Mouse (Mus musculus): ENCODE data around the gene Flt1. TPM values are rescaled to one million over a fixed set of nuclear protein-coding genes. Genes with fewer than 3 reads are reported as not detected.

Gene Flt1
- total RNA-seq (2022): 10 to 100 TPM; 32.9 to 40.4 (median 35.7) TPM

DNA sequence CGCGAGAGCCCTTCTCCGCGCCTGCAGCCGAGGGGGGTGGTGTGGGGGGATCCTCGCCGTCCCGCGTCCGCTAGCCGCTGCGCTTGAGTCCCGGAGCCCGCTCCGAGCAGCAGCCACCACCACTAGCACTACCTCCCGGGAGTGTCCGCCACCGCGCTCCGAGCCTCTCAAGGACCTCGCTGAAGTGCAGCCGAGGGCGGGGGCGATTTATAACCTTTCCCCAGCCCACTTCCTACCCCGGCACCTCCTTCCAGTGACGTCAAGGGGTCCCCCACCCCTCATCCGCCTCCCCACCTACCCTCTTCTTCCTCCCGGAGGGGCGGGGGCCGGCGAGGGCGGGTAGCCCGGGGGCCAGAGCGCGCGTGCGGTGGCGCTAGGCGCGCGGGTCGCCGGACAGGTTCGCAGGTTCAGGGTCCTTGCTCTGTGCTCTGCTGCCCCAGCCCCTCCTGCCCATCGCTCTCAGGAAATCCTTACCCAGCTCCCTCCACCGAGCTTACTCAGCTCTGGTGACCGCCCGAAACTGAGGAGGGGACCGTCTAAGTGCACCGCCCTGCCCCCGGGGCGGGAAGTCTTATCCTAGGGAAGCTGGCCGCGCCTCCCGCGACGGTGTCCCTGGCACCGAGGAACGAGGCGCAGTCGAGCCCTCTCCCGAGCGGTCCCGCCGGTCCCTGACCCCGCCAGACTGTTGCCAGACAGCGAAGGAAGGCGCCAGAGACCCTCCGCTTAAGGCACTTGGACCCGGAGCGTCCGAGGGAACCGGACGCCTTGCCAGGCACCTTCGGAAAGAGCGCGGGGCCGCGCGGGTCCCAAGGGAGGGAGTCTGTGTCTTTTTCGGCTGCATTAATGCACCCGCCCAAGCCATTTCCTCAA, at the start of gene Flt1:
TSS of gene Flt1 (minus strand) at position 181 of the 870 bp plus-strand sequence.
- no peak for DNase-seq (ENCODE audit: low spot score in 2 of 2)

DNA sequence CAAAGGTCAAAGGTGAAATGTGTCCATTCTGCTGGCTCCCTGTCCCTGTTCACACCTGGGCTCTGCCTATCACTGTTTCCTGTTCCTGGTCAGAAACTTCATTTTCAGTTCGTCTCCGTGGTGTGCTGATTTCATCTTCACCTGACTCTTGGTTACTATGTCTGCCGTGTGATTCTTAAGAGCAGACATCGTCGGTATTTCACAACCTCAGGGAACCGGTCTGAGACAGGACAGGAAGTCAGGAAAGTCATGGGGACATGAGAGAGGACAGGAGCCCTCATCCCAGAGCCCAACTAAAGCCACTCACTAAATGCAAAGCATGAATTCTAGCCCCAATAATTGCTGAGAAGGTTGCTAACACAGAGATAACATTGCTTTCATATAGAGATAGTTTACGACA, 49.4 kb upstream of the Flt1 start:
- no peak for DNase-seq (ENCODE audit: low spot score in 2 of 2)

DNA sequence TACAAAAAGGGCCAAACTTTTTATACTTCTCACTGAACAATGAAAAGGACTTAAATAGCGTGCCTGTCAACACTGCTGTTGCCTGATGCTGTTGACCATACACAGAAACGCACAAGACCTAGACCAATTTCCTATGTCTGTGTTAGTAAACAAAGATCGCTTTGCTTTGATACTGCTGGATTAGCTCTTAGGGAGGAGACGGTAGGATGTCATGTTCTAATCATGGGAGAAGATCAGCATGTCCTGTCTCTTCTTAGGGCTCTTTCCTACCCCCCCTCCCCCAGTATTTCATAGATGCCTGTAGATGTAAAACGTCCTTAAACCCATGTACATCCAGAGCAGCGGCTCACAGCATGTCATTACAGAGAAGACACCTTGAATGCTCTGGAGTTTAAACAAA, 44.1 kb upstream of the Flt1 start:
- no peak for DNase-seq (ENCODE audit: low spot score in 2 of 2)

DNA sequence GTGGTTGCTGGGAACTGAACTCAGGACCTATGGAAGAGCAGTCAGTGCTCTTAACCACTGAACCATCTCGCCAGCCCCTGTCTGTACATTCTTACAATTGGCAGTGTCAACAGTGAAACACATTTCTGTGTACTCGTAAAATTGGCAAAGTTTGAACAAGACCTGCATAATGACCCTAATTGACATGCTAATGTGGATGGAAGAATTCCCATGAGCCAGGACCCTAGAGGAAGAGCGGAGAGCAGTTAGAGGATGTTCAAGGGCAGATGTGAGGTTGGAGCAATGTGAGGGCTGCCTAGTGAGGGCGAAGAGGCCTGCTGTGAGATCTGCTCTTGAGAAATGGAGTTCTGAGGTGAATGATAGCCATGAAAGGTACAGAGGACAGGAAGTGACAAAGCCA, 38.2 kb upstream of the Flt1 start:
- DNase-seq (ENCODE audit: low spot score in 2 of 2): no peak

DNA sequence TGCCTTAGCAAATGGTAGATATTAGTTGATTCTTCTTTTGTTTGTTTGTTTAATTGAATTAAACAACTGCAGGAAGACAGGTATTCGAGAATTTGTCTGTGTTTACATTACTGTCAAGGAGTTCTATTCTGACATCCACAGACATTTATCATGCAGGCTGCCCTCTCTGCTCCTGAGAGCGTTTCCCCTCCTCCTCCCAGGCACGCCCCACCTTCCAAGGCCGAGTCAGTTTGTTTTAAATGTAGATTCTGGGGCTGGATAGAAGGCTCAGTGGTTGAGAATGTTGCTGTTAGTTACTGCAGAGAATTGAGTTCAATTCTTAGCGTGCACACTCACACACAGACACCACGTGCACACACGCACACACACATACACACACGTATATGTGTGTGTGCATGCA, 36.2 kb upstream of the Flt1 start:
- DNase-seq (ENCODE audit: low spot score in 2 of 2): no peak

DNA sequence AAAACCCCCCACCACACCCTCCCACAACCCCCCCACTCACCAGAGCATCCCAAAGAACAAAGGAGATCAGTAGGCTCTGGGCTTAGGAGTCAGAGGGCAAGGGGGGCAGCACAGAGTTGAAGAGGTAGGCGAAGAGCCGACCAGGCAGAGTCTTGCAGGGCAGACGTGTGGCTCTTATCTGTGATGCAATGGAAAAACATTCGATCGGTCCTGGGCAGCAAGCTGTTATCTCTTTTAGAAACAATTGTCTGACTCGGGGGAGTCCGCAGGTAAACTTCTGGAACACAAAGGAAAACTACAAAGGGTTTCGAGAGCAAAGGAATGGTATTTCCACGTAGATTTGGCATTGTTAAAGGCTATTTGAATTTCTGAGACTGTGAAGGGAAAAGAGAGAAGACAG, 35.5 kb upstream of the Flt1 start:
- DNase-seq (ENCODE audit: low spot score in 2 of 2): no peak

DNA sequence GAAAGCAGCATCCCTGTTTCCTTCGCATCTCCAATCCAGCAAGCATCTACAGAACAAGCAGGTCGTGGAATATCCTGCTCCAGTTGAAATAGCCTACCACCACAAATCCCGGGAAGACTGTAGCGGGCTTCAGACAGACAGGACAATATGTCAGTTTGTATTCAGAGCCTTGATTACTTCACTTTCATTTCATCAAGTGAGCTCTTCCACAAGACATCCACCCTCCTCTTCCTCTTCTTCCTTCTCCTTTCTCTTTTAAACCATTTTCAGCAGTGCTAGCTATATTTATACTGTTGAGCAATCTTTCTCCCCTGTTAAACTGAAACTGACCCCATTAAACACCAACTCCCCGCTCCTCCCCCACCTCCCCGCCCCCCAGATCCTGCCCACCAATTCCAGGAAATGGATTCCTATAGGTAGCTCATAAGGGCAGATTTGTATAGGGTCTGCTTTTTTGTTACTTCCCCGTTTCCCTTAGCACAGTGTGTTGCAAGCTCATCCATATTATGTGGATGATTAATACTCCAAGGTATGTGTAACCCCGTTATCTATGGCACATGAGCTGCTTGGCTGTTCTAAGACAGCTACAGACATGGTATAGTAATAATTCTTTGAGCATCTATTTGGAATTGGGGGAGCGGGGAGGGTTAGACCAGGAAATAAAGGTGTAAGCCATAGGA, 33.0 kb upstream of the Flt1 start:
- no peak for DNase-seq (ENCODE audit: low spot score in 2 of 2)

DNA sequence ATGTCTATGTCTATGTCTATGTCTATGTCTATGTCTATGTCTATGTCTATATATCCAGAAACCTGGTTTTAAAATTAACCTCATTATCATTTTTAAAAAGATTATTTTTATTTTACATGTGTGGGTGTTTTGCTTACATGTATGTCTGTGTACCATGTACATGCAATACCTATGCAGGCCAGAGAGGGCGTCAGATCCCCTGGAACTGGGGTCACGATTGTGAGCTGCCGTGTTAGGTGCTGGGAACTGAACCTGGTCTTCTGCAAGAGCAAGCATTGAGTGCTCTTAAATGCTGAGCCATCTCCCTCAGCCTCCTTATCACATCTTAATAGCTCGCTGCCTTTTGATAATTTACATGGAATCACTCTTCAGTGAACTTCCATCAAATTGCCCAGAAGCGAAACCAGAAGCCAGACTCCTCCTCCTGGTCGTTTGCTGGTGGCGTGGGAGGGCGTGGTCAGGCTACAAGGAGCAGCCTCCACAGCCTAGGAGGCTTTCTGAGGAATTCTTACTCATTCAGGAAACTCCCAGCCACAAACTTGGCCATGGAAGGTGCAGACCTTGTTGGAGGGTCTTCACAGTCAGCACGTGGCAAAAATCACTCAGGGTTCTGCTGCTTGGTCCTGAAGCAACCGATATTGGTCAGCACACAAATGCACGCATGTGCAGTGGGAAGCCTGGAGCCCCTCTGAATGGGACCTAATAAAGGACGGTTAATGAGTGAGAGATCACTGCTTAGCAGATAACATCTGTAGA, 32.2 kb upstream of the Flt1 start:
- no peak for DNase-seq (ENCODE audit: low spot score in 2 of 2)

DNA sequence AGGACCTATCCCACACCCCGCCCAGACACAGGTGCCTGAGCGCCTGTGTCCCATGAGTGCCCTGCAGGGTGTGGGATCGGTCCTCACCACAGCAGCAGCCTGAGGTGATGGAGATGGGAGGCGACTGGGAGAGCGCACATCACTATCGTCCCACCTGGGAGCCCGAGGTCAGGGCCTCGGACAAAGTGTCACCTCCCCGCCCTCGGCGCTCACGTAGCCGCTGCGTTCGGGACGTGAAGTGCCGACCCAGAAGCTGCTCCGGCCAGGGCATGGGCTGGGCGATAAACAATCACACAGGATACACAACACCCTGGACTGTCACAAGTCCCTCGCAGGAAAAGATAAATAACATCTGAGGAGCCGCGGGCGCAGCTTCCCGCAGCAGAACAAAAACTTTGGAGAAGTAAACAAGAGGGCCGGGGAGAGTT, 27.1 kb upstream of the Flt1 start:
- no peak for DNase-seq (ENCODE audit: low spot score in 2 of 2)

DNA sequence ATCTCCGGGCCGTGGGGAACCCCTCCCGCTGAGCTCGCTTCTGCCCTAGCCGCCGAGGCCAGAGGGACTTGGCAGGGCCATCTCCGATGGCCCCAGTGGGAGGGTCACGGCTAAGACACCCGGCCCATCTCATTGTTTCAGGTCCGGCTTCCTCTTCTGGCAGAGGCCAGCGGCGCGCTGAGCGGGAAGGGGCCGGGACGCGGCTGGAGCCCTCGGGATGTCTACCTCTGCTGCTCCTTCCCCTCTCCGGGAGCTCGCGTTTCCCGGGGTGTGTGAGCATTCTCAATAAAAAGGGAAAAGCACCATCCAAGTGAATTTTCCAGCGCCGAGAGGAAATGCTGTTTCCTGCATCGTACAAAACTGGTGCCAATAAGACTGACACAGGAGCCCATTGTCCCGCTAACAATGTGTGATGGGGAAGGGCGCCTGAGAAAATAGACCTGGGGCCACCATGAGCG, 25.9 kb upstream of the Flt1 start:
- DNase-seq (ENCODE audit: low spot score in 2 of 2): no peak

DNA sequence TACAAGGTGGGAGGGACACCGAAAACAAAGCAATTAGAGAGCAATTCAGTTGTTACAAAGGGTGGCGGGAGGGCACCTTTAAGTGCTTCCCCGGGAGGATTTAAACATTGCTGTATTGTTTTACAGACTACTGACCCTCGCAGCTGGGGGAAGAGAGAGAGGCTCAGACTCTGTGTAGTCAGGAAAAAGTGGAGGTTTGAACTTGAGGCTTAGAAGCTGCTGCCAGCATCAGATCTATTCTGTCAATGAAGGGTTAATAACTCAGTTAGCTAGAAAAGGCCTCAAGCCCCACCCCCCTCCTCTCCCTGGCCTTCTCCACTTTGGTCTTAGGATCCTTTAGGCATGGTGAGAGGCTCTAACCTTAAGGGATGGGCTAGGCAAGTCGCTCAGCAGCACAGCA, 24.2 kb upstream of the Flt1 start:
- DNase-seq (ENCODE audit: low spot score in 2 of 2): no peak

DNA sequence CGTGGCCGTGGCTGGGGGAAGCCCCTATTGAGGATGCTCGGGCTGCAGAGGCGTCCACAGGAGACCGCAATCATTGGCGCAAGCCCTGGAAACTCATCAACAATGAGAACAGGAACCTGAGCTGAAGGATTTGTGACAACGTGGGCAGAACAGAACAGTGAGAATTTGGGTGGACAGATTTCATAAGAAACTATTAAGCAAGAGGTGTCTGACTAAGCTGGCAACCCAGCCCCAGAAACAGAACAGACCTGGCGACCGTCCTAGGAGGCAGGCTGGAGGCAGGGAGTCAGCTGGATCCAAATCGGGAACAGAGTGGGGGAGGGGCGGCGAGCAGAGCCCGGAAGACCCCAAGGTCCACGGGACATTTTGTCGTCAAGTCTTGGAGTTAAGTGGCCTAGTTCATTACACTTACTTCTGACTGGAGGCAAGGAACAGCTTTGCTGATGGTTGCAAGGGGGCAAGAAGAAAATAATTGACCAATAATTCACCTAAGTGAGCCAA, 22.3 kb upstream of the Flt1 start:
- DNase-seq (ENCODE audit: low spot score in 2 of 2): no peak

DNA sequence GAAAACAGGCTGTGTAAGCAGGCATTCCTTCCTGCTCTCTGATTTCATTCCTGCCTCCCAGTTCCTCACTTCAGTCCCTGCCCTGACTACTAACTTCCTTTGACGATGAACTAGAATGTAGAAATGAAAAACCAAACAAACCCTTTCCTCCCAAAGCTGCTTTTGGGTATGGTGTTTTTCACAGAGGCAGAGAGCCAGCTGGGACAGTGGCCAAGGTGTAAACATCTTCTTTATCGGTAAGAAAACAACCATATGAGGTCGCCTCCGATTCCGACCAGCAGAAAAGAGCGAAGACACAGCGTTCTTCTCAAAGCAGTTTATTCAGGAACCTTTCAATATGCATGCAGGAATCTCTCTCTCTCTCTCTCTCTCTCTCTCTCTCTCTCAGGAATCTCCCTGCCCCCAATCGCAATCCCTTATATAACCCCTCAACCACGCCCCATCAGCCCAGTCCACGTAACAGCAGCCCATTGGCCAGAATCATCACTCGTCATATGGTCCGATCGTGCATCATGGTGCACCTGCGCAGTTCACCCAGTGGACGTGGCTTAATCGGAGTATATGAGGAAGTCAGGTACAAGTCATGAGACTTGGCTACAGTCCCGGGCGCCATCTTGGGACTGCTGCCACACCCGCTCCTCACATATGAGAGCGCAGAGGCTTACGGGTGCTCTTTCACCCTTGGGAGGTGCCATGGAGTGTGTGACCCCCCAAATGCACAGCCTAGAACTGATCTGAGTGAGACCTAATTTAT, 19.3 kb upstream of the Flt1 start:
- no peak for DNase-seq (ENCODE audit: low spot score in 2 of 2)

DNA sequence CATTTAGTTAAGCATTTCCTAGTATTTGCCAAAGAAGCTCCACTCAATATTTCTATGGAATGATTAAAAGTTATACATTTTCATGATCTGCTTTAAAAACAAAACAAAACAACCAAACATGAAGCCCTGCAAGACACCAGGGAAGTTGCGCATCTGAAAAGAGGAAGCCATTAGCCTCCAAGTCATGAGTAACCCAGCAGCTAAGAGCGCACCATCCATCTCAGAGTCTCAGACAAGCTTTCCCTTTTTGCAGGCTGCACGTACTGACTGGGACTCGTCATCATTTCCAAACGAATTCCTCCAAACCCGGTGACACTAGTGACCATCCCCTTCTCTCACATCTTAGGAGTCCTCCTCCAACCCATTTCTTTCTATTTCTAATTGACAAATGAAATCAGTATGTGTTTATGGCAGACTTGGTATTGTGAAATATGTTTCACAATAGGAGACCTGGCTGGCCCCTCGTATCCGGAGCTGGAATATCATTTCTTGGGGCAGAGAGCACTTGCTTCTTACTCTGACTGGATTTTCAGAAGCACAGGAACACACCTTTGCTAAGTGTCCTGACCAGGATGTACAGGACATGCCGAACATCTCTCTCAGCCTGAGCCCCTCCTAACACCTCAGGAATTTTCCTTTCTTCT, 16.8 kb upstream of the Flt1 start:
- no peak for DNase-seq (ENCODE audit: low spot score in 2 of 2)

DNA sequence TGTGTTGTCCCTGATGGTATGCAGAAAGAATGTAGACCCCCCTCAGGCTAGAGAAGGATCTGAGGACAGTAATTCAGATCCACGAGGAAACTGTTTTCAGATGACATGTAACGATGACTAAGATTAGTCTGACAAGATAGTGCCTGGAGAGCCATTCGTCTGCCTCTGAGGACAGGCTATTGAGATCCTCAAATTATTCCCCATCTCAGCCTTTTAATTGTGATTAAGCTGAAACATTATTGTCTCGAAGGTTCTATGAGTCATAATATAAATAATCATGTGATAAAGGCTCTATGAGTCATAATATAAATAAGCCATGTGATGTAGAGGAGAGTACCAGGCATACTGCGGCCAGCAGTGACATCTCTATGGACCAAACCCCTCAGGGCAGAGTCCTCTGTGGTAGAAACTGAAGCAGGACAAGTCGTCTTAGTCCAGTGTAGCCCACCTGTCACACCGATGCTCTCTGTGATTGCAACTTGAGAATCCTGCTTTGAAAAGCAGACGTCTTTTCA, 11.0 kb upstream of the Flt1 start:
- DNase-seq (ENCODE audit: low spot score in 2 of 2): no peak

DNA sequence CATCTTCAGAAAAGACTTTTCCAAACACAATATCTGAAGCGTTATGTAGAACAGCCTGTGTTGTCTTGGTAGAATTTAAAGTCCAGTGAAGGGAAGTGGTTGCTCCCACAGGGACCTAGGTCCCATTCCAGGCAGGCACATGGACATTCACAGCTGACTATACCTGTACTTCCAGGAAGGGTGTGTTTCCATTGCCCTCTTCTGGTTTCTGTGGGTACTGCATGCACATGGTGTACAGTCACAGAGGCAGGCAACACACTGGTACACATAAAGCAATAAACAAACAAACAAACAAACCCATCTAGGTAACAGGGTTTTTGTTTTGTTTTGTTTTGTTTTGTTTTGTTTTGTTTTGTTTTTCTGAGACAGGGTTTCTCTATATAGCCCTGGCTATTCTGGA, 7.9 kb upstream of the Flt1 start:
- DNase-seq (ENCODE audit: low spot score in 2 of 2): no peak

DNA sequence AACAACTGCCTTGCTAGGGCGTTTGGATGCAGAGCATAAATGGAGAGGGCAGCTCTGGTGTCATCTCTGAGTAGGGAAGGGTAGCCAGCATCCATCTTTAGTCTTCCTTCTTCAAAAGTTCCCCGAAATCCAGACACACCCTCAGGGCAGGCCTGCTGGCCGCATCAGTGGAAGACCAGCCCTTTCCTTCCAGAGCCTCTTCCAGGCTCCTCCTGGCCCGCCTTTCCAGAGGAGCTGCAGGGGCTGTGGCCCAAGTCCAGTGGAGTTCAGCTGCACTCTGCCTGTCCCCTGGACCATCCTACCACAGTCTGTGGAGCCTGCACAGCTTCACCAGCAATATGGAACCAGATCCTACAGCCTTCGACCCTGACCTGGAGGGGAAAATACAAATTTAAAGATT, 7.1 kb upstream of the Flt1 start:
- DNase-seq (ENCODE audit: low spot score in 2 of 2): no peak

DNA sequence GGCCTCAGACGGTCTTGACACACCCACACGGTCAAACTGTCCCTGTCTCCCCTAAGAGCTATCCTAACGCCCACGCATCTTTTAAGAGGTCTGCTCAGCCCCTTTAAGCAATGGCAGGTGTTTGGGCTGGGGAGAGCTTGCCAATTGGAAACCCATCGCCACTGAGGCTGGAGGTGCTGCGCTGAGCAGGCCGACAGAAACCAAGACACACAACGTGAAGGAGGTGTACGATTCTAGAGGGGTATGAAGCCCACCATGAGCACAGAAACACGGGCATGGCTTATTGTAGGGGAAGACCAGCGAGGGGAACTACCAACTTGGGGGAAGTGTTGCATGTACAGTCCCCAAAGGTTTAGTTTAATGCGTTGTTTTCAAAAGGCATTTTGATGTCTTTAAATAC, 1.7 kb upstream of the Flt1 start:
- DNase-seq (ENCODE audit: low spot score in 2 of 2): no peak

DNA sequence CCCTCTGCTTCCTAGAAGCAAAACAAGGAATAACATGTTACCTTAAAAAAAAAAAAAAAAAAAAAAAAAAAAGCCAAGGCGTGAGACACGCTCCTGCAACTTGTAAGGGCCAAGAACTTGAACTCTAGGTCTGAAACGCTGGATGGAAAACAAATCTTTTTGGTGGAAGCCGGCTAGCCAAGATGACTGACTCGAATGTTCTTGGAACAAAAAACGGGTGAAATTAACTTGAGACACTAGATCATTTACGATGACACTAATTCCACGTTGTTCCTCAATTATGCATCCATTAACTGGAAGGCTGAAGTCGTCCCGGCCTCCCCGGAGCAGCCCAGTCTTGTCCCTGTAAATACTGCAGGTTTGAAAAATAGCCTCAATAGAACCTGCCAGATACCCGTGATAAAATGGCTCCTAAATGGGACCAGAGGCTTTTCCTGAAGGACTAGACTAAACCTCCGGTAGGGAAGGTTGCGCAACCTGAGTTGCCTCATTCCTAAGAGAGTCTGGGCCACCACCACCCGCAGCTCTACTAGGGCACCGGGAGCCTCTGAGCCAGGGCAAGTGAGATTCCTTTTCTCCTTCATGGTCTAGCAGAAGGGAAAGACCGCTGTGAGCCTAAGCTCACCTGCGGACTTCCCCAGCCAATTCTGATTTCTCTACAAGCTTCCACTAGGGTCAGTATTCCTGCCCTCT, 1.0 kb upstream of the Flt1 start:
- DNase-seq (ENCODE audit: low spot score in 2 of 2): no peak
